Mouse (Mus musculus) c-Kit-positive CD71-positive TER-119-positive erythroid progenitor cells, embryonic 14.5 days (primary cell): ENCODE measurements around the gene Ercc6.

Experiments used
- DNase-seq: peaks from one replicate; pipeline ENCODE4 v3.0.0-alpha.2; 2013; ENCODE audit warnings: low spot score

Ercc6 gene

DNA sequence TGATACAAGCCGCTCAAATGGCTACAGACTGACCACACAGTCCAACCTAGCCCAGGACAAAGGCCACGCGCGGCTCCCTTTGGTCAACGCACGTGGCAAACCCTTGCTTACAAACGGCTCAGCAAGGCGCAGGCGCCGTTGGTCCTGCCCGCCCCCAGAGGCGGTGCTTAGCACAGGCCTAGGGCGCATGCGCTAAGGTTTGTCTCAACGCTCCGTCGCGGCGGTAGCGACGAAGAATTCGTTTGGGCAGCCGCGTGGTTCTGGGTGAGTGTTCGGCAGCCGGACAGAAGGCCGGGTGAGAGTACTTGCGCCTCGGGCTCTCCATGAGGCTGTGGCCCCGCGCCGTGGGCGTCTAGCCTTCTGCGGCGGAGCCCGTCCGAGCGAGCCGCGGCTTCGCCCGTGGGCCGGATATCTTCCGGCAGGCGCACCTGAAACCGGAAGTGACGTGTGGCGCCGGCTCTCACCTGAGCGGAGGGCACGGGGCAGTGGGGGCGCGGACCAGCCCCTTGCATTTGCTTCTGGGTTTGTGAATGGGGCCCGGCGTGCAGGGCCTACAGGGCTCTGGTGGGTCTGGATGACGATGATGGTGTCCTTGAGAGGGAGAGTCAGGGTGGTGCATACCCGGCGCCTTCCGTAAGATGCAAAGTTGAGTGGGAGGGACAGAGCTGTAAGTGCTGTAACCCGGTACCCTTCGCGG is at the start of gene Ercc6:
TSS of gene Ercc6 (plus strand) at position 186 of the 697 bp plus-strand sequence.
- DNase-seq, result peak; percentile 91

DNA sequence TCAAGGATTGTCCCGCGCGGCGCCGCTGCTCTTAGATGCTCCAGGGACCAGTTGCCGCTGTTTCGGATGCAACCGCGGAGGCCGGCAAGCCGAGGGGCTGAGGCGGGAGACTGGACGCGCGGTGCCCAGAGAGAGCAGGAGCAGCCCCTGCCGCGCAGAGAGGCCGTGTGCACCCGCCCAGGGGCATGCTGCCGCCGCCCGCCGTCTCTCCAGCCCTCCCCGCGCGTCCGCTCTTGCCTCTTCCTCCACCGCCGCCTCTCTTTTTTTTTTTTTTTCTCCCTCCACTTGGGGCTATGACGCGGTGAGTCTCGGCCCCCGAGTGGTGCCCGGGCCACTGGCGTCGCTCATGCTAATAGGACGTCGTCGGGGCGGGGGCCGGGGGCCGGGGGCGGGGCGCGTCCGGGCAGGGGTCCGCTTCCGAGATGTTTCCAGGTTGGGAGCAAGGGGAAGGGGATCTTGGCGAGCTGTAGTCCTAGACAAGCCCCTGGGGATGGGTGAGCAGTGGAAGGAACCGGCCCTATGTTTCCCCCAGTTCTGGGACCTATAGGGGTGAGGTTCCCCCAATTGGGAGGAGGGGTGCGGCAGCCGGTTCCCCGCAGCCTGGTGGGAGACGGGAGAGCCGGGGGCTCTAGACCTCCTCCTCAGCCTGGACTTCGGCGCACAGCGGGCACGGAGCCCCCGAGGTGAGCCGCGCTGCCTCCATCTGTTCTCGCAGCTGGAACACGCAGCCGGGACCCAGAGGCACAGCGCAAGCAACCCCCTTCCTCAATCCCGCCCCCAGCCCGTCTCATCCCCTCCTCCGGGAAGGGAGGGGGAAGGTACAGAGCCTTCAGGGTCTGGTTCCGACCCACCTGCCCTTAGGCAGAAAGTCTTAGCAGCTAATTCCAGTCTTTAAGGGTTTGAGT is 48.5 kb upstream of the Ercc6 start, which contains the start of gene Slc18a3:
TSS of gene Slc18a3 (minus strand) at position 250 of the 905 bp plus-strand sequence.
- no peak for DNase-seq

DNA sequence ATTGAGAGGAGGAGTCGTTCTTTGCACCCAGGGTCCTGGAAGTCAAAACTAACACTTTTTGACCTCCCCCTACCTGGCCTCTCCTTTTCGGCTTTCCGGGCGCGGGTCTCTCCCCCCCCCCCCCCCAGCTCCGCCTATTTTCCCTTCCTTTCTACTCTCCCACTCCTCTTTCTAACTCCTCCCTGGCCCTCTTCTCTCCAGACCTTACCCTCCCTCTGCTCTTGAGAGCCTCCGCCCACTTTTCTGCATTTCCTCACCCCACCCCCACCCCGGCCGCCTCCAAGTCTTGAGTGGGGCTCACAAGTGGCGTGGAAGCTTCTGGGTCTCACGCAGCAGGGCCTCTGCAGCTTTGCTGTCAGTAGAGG is 47.8 kb upstream of the Ercc6 start:
- DNase-seq, result no peak

DNA sequence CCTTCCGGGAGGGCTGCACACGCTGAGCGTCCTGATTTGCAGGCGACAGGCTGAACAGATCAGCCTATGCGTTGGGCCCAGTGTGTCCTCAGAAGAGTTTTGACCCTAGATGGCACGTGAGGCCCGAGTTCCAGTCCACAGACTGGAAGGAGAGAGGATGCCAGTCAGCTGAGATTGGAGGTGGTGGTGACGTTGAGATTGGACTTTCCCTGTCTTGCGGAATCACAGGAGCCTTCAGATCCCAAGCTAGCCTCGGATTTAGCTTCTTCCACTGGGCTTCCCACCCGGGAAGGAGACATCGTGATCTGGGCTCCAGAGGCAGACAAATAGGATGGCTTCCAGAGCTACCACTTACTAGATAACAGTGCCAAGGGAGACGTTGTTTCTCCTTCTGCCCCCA is 47.4 kb upstream of the Ercc6 start, which contains the start of gene Chat:
TSS of gene Chat (minus strand) at position 101 of the 400 bp plus-strand sequence.
- no peak for DNase-seq

DNA sequence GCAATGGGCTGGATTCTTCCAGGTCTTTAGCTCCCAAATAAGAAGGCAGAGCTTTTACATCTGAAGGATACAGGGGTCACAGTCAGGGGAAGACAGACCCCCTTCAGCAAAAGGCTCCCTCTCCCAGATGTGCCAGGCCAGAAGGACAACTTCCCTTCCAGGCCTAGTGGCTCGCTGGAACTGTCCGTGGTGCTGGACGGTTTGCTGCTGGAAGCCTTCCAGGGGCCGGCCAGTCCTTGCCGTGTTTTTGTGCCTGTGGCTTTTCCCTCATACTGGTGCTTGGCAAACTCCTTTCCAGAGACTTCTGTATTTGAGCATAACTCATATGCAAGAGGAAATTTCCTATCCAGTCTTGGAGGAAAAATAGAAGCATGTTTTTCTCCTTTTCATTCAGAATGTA is 45.7 kb upstream of the Ercc6 start:
- no peak for DNase-seq

DNA sequence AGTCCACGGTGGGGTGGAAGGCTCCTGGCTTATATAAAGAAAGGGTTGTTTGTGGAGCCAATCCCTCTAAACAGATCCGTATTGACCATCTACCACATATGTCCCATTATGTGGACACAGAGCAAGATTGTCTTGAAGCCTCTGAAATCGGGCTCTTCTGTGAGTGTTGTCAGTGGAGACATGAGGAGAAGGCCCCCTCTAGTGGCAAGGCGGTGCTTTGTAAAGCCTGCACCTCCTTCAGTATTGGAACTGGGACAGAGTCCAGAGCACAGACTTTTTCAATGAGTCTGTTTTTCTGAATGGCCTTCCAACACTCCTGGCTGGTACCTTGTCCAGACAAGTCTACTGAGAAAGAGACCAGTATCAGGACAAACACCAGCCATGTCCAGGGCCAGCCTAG is 40.3 kb upstream of the Ercc6 start:
- no peak for DNase-seq

DNA sequence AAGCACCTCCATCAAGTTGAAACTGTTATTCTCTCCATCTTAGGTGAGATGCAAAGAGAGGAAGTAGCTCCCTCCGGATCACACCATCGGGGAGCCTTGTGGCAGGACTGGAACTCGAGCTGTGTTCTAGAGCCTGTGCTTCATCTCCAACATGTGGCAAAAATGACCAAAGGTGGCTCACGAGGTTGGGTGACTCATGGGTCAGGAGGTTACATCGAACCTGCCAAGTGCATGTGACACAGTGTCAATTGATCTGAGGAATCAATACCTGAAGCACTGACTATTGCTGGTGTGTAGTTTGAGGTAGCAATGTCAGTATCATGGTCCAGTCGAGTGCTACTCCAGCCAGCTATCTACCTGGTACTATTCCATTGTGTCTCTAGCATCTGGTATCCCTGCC is 36.8 kb upstream of the Ercc6 start:
- DNase-seq, result no peak

DNA sequence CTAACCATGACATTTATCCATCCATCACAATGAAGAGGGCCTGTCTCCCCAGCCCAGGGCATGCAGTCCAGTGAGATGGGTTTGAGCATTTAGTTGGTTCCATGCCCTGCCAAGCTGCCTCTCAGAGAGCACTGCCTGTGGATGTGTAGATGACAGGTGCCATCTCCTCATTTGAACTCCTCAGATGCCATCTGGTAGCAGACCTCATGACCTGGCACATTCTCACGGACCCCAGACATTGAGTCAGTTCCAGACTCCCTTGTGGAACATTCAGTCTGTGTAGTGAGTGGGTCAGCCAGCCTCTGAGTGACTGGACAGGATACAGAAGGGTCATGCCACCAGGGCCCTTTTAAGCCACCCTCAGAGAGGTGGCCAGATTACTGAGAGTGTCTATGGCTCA is 35.7 kb upstream of the Ercc6 start:
- no peak for DNase-seq

DNA sequence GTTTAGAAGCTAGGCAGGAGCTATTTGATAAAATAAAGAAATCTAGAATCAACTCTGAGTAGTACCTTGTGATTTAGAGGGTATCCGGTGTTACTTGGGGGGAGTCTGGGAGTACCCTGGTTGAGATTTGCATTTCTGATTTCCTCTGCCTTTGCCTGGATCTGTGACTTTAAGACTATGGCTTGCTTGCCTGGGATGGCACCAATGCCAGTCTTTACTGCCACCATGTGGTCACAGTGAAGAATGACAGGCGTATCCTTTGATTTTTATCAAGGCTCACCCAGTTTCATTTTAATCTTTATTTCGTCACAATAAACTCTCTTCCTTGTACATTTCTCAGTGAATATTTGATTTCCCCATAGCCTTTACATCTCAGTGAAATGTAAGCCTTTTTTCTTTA is 31.3 kb upstream of the Ercc6 start:
- DNase-seq, result peak; percentile 8

DNA sequence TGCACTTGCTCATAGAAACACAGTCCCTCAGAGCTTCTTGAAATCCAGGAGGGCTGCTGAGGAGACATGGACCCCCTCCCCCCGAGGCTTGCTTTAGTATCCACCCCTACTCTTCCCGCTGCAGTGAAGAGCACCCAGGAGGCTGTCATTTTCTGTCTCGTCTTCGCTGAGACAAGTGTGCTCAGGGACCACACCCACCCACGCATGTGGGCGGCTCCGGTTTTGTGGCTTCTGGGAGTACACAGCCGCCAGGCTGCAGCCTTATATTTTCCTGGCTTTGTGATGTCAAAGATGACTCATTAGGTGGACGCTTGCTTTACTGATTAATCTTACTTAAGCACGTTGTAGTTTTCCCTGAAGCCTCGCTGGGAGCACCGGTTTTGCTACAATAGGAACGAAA is 20.8 kb upstream of the Ercc6 start:
- peak; percentile 42 for DNase-seq

DNA sequence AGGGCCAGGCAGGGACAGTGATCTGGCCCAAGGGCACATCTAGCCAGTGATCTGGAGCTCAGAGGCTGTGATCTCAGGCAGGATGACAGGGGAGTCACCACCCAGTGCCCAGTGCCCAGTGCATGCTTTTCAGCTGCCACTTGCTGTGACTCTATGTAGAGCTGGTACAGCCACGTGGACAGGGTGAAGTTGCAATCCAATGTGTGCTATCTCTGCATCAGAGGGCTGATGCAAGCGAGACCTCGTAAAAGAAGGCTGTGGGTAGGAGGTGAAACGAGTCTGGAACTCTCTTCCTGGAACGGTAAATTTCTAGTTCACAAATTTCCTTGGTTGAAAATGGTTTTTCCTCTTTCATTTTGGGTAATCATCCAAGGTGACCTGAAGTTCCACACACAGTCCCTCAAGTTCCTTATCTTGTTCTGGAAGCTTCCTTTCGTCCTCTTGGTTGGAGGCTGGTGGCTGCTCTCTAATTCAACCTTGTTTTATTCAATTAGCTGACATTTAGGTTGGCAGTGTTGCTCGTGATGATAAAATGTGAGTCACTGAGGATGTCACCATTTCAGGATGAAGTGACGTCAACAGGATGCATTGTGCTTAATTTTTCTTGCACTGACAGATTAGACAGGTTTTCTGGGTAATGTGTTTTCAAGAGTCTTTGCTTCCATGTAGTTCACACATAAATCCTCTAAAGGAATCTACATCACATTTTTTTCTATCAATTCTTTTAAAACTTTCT is 17.0 kb upstream of the Ercc6 start:
- DNase-seq, result no peak

DNA sequence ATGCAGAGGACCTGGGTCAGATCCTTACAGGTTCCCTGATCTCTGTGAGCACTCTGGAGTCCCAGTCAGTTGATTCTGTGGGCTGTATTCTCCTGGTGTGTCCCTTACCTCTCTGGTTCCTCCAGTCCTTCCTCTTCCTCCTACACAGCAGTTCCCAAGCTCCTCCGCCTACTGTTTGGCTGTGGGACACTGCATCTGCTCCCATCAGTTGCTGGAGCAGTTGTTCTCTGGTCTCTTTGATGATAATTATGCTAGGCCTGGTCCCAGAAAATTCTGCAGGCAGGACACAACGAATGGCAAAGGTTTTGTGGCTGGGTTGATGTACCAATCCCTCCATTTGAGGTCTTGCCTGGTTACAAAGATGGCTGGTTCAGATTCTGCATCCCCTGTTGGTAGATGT is 12.0 kb upstream of the Ercc6 start:
- DNase-seq, result no peak

DNA sequence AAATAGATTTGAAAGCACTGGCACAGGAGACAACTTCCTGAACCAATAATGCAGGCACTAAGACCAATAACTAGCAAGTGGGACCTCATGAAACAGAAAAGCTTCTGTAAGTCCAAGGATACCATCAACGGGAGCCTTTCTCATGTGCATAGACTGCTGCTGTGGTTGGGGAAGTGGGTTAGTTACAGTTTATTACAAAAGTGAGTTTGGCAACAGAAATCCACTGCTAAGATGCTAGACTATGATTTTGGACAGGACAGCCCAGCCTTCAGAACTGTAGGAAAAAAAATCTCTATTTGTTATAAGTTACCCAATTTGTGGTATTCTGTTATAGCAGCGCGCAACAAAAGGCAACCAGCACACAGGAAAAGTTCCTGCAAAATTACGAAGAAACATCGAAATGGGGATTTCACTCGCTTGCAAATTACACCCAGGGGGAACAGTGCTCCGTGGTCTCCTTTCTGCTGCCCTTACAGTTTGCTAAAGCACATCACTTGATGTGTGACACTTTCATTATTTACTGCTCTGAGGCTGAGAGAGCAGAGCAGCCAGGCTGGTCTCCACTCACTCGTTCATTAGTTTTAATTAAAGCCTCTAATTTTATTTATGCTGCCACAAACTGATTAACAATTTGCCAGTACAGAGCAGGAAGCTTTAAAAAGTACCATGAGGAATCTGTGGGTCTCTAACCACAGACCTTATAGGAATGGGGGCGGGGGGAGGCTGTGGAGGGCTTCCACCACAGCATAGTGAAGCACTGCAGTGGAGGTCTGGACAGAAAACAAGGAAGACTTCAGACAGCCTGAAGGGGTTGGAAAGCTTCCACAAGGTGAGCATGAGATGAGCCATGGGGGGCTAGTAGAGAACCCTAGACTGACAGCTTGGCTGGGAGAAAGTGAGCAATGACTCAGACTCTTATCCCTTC is 10.3 kb upstream of the Ercc6 start:
- no peak for DNase-seq

DNA sequence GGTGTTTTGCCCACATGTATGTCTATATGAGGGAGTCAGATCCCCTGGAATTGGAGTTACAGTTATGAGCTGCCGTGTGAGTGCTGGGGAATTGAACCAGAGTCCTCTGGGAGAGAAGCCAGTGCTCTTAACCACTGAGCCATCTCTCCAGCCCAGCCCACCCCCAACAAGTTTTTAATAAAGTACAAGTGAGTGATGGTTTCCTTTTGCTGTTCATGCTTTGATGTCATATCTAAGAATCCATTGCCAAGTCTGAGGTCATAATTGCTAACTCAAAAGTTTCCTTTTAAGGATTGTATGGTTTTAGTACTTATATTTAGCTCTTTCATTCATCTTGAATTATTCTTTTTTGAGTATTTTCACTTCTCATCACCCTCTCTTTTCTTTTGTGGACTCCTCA is 9.4 kb upstream of the Ercc6 start:
- DNase-seq, result no peak

DNA sequence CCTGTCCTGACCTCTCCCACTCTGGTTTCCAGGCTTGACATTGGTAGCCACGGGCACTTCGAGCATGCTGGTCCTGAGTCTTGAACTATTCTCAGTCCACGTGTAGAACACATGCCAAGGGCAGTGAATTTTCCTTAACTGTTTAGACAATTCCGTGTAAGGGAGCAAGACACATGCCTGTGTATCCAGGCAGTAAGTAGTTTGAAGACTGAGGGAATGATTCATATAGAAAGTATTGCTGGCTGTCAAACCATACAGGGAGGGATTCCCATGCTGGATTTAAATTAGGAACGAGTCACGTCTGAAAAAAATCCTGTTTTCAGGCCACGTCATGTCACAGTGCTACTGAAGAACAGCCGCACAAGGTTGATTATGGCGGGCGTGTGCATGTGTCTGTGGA is 7.0 kb upstream of the Ercc6 start:
- DNase-seq, result no peak

DNA sequence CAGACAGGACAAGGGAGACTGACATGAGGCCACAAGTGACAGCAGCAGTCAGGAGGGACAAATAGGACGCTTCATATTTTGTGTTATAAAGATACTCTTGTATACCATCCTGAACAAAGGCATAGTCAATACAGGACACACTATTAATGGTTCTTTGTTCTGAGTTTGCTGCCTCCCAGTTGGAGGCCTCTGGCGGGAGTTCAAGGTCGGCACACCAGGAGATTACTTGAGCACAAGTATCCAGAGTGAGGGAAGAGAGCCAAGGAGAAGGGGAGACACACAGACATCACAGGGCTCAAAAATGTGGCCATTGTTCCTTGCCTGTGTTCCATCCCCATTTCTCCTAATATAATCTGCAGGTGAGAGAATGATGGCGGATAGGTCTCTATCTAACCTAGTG is 6.1 kb upstream of the Ercc6 start:
- no peak for DNase-seq

DNA sequence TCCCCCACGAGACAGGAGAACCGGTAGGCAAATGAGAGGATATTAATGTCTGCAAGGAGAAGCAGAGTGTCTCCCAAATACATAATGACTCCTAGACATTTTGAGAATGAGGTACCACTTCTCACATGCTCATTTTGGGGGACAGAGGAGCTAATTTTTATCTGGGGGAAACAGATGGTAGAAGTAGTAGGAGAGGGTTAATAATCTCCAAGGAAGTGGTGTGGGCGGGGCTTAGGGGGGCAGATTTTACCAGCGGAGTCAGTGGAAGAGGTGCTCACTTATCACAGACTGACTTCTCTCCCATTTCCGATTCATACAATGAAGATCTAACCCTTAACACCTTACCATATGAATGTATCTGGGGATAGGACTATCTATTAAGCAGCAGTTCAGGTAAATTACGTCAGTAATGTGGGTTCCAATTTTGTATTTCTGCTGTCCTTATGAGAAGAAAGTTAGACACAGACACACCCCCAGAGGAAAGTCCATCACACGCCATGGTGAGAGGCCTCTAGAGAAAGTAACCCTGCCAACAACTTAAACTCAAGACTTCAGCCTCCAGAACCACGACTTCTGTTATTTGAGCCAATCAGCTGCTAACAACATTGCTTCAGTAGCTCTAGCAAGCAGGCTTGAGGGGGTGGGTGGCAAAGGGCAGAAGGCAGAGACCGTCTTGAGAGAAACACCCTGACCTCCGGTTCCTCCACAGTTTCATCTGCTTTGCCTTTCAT is 5.1 kb upstream of the Ercc6 start:
- DNase-seq, result peak; percentile 60

DNA sequence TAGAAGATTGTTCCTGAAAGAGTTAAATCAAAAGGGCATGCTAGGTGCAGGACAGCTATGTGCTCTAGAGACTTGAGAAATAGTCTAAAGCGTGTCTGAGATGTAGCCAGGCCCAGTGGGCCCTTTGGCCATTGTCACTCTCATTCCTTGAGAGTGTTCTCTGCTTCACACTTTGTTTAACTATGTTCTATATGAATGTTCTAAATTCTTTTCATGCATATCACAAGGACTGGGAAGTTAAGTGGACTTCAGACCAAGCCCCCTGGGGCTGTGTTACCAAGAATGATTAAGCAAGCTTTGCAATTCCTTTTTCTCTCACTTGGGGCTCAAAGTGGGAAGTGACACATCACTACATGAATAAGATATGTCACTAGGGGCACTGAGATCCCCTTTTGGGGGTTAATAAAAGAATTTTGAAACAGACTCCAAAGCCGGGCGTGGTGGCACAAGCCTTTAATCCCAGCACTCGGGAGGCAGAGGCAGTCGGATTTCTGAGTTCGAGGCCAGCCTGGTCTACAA is 3.8 kb upstream of the Ercc6 start:
- DNase-seq, result no peak

DNA sequence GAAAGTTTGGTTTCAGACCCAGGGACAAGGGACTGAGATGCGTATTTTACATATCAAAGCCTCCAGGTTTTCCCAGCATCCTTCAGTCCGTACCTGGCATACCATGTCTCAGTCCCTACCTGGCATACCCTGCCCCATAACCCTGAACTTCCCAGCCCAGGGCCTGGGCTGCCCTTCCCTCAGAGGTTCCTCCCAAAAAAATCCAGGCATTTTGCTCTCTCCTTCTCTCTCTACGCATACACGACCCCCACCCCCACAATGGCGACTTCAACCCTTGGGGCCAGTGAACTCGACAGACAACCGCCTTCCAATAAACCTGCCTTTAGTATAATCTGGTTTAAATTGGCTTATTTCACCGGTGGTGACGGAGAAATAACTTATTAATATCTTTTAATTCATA is 409 bp upstream of the Ercc6 start:
- DNase-seq, result no peak

DNA sequence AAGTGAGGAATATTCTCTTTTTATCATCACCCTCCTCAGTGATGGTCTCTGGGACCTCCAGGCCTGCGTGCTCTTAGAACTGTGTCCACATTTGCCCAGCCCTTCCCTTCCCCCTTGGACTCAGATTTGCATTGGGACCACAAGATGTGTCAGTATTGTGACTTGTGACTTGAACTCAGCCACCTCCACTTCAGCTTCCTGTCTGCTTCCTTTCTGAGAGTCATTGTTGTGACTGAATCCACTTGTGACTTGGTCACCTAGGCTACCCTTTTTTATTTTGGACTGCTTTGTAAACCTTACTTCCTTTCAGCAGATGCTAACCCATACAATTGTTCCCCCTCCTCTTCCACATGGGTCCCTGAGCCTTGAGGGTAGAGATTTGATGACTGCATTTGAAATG is 2.8 kb downstream of the Ercc6 start:
- DNase-seq, result no peak

DNA sequence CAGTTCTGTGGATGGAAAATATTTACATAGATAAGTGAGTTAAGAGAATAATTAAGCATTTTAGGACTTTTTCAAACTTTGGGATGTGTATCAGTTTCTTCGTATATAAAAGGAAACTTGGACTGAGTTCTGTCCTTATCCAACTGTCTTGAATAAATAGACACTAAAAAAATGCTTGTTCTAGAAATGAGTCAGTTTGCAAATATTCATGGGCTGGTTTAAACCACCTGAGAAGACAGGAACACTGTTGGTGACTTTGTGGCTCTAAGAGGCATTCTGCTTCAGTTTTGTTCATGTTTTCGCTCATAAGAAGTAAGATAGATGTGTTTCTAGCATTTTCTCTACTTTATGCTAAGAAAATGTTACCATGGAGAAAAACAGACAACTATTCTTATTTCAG is 5.2 kb downstream of the Ercc6 start:
- DNase-seq, result no peak
